ENCODE assay signal across 15 mouse cellular contexts in the genomic region with DNA sequence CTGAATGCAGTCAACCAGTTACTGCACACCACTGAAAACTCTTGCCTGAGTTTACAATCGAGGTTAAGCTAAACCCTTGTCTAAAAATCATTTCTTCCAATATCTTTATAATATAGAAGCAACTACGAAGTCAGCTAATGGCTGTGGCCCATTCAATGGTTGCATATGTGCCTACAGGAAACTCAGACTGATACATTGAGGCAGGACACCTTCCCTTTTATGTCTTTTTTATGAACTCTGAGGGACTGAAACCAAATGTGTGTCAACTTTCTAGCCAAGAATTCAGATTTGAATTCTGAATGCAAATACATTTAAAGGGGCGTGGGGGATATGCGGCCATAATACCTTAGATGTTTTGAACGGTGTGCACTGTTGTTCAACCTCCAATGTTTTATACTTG. TPM values are rescaled to one million over a fixed set of nuclear protein-coding genes. Genes with fewer than 3 reads are reported as not detected.
DNase-seq lines count a peak whose midpoint lies in the region; ATAC-seq and TF ChIP-seq lines count a peak whose summit lies in the region.
"Had no signal": no experiment of that assay in that cellular context is flagged by ENCODE, and none has a peak within 500 bp of the region (broad histone marks: within the 10 kb centered on the region; RNA-seq: fewer than 3 reads in every experiment).

No protein-coding gene starts in this region.

- H3K4me3 ChIP-seq in erythroblast, embryonic 14.5 days (replicated peaks): peak overlapping the region; percentile 95
- no peak overlapping the region for H3K4me3 ChIP-seq in hindbrain, embryonic 13.5 days
- no peak overlapping the region for H3K4me3 ChIP-seq in hindbrain, embryonic 12.5 days
- H3K4me3 ChIP-seq in midbrain, embryonic 14.5 days (replicated peaks; ENCODE audit: low read depth, low read length): no peak overlapping the region
- no peak overlapping the region for H3K4me3 ChIP-seq in midbrain, postnatal 0 days (ENCODE audit: low read depth, low read length)

- no peaks in the 10 kb centered on the region for H3K27me3 ChIP-seq in erythroblast, embryonic 14.5 days (ENCODE audit: control insufficient read depth)
- no peaks in the 10 kb centered on the region for H3K27me3 ChIP-seq in hindbrain, embryonic 13.5 days
- no peaks in the 10 kb centered on the region for H3K27me3 ChIP-seq in hindbrain, embryonic 12.5 days
- no peaks in the 10 kb centered on the region for H3K27me3 ChIP-seq in midbrain, embryonic 14.5 days (ENCODE audit: control insufficient read depth, insufficient read depth, low read length)
- H3K27me3 ChIP-seq in midbrain, postnatal 0 days (ENCODE audit: insufficient read depth, low read length): no peaks in the 10 kb centered on the region
- H3K27me3 ChIP-seq: megakaryocyte, embryonic 14.5 days had no signal

- no peaks in the 10 kb centered on the region for H3K9me3 ChIP-seq in erythroblast, embryonic 14.5 days (ENCODE audit: control insufficient read depth, low read length)
- H3K9me3 ChIP-seq in hindbrain, embryonic 13.5 days: no peaks in the 10 kb centered on the region
- no peaks in the 10 kb centered on the region for H3K9me3 ChIP-seq in hindbrain, embryonic 12.5 days (replicated peaks)
- H3K9me3 ChIP-seq in midbrain, embryonic 14.5 days (ENCODE audit: control insufficient read depth, low read length): no peaks in the 10 kb centered on the region
- no peaks in the 10 kb centered on the region for H3K9me3 ChIP-seq in midbrain, postnatal 0 days (ENCODE audit: low read length)
- H3K9me3 ChIP-seq: megakaryocyte, embryonic 14.5 days had no signal

- ATAC-seq in erythroblast, adult 5-6 weeks (replicated peaks; ENCODE audit: low FRiP score, poor library complexity, severe bottlenecking): no peak
- no peak for ATAC-seq in hindbrain, embryonic 13.5 days (ENCODE audit: low FRiP score)
- no peak for ATAC-seq in hindbrain, embryonic 12.5 days (ENCODE audit: low FRiP score)
- no peak for ATAC-seq in midbrain, embryonic 14.5 days (ENCODE audit: low FRiP score, low TSS enrichment)
- no peak for ATAC-seq in midbrain, postnatal 0 days (ENCODE audit: low FRiP score)
- no peak for ATAC-seq in megakaryocyte, adult 5-6 weeks (ENCODE audit: poor library complexity, severe bottlenecking)
- ATAC-seq: inflammation-experienced regulatory T-cells, adult 6 months; lung, postnatal 0 days had no signal

- TF ChIP-seq CTCF in midbrain, postnatal 0 days (IDR thresholded peaks at IDR 0.05): no peak

- no peak overlapping the region for H3K9ac ChIP-seq in hindbrain, embryonic 13.5 days
- H3K9ac ChIP-seq in hindbrain, embryonic 12.5 days: no peak overlapping the region
- H3K9ac ChIP-seq in midbrain, embryonic 14.5 days (replicated peaks; ENCODE audit: low read length): no peak overlapping the region
- no peak overlapping the region for H3K9ac ChIP-seq in midbrain, postnatal 0 days (replicated peaks; ENCODE audit: low read length, poor library complexity, severe bottlenecking)

- peak overlapping the region; percentile 89 for H3K4me2 ChIP-seq in hindbrain, embryonic 13.5 days
- no peak overlapping the region for H3K4me2 ChIP-seq in hindbrain, embryonic 12.5 days (replicated peaks)
- peak overlapping the region; percentile 87; the same call in 1 of the 2 replicates for H3K4me2 ChIP-seq in midbrain, embryonic 14.5 days (ENCODE audit: low read length)
- H3K4me2 ChIP-seq in midbrain, postnatal 0 days (ENCODE audit: low read depth, low read length, poor library complexity, severe bottlenecking): no peak overlapping the region

- peaks cover 55% of the 10 kb centered on the region for H3K36me3 ChIP-seq in erythroblast, embryonic 14.5 days (ENCODE audit: control insufficient read depth)
- H3K36me3 ChIP-seq in hindbrain, embryonic 13.5 days: peaks cover 10% of the 10 kb centered on the region
- H3K36me3 ChIP-seq in hindbrain, embryonic 12.5 days: no peaks in the 10 kb centered on the region; the same call in 1 of the 2 replicates
- H3K36me3 ChIP-seq in midbrain, embryonic 14.5 days (ENCODE audit: control insufficient read depth, insufficient read depth, low read length): peaks cover 10% of the 10 kb centered on the region
- no peaks in the 10 kb centered on the region for H3K36me3 ChIP-seq in midbrain, postnatal 0 days (ENCODE audit: insufficient read depth, low read length)

- no peak for DNase-seq in midbrain, embryonic 14.5 days
- DNase-seq in midbrain, postnatal 0 days (ENCODE audit: low spot score): no peak
- DNase-seq in cerebellum, adult 11-12 months: no peak
- DNase-seq: adrenal gland, adult 8-10 months; cerebellum, adult 2 months; right cerebral cortex, postnatal 14 days; thymus, postnatal 25 days had no signal

- peaks cover 65% of the 10 kb centered on the region for H3K4me1 ChIP-seq in erythroblast, embryonic 14.5 days (ENCODE audit: control insufficient read depth)
- peaks cover 15% of the 10 kb centered on the region for H3K4me1 ChIP-seq in hindbrain, embryonic 13.5 days (replicated peaks)
- H3K4me1 ChIP-seq in hindbrain, embryonic 12.5 days: peaks cover 9% of the 10 kb centered on the region
- peaks cover 12% of the 10 kb centered on the region for H3K4me1 ChIP-seq in midbrain, embryonic 14.5 days (ENCODE audit: control insufficient read depth, insufficient read depth, low read length)
- H3K4me1 ChIP-seq in midbrain, postnatal 0 days (ENCODE audit: insufficient read depth, low read length): peaks cover 6% of the 10 kb centered on the region

- 94% methylated on average over 5 of the region's 5 CpGs for WGBS in hindbrain, embryonic 13.5 days
- 96% methylated on average over 5 of the region's 5 CpGs for WGBS in hindbrain, embryonic 12.5 days
- WGBS in midbrain, embryonic 14.5 days: 93% methylated on average over 5 of the region's 5 CpGs
- 91% methylated on average over 5 of the region's 5 CpGs for WGBS in midbrain, postnatal 0 days

- no peak overlapping the region for H3K27ac ChIP-seq in hindbrain, embryonic 13.5 days
- H3K27ac ChIP-seq in hindbrain, embryonic 12.5 days: no peak overlapping the region
- H3K27ac ChIP-seq in midbrain, embryonic 14.5 days (replicated peaks; ENCODE audit: low read depth, low read length): no peak overlapping the region
- H3K27ac ChIP-seq in midbrain, postnatal 0 days (ENCODE audit: low read depth, low read length): no peak overlapping the region

RNA-seq across cellular contexts. Expression of gene Ints6, which starts 2.3 kb away (rescaled TPM):
- 0.96 and 0.97 TPM in 2 replicates for polyA plus RNA-seq in erythroblast, embryonic 14.5 days (2012)
- 11.5 and 22.2 TPM in 2 replicates for total RNA-seq in erythroblast, adult 5-6 weeks (2015; ENCODE audit: low replicate concordance)
- total RNA-seq in erythroblast, adult 5-6 weeks (2017; ENCODE audit: low replicate concordance): 35.7 and 45.7 TPM in 2 replicates
- polyA plus RNA-seq in hindbrain, embryonic 13.5 days (2015; fragmentation: Nextera tagmentation; extraction: Ambion mirVana): 13.7 and 19.6 TPM in 2 replicates
- polyA plus RNA-seq in hindbrain, embryonic 12.5 days (2016; fragmentation: Nextera tagmentation; extraction: Ambion mirVana): 26.6 and 27.3 TPM in 2 replicates
- 21.2 and 32.5 TPM in 2 replicates for polyA plus RNA-seq in midbrain, embryonic 14.5 days (2014; fragmentation: Nextera tagmentation; extraction: Ambion mirVana)
- total RNA-seq in midbrain, postnatal 0 days (2014; rRNA removed): 19.1 and 44.9 TPM in 2 replicates
- polyA plus RNA-seq in midbrain, postnatal 0 days (2015; fragmentation: Nextera tagmentation; extraction: Ambion mirVana): 6.1 and 9.5 TPM in 2 replicates
- 37.5 and 53.5 TPM in 2 replicates for total RNA-seq in megakaryocyte, adult 5-6 weeks (2015)
- total RNA-seq in megakaryocyte, adult 5-6 weeks (2017): 44.8 and 52.9 TPM in 2 replicates

Comparison
In these comparisons a context has a peak if more than half of its experiments do, and no peak if none do; other contexts are left out.
1. H3K4me2 ChIP-seq: peak in hindbrain, embryonic 13.5 days (single experiment) and midbrain, embryonic 14.5 days (single experiment); none in hindbrain, embryonic 12.5 days (single experiment) and midbrain, postnatal 0 days (single experiment).